Mouse (Mus musculus) leukemia stem cell, adult 10-12 weeks (primary cell): ENCODE measurements around the gene Btnl4. TPM values are rescaled to one million over a fixed set of nuclear protein-coding genes. Genes with fewer than 3 reads are reported as not detected.

Experiments used
- polyA plus RNA-seq: library from polyadenylated mRNA; stranded (reverse); fragments of >175 nt; gene quantifications from 2 replicates; pipeline ENCODE4 v1.2.3, GENCODE M21; 2012; ENCODE audit warnings: low replicate concordance

Gene Btnl4
- not detected in 2 replicates for polyA plus RNA-seq

GRCm38 (mm10) chr17:34477238-34478013, at the start of gene Btnl4:
Gene Btnl4 (minus strand): TSS chr17:34477318.

GRCm38 (mm10) chr17:34517252-34517651, 40.1 kb upstream of the Btnl4 start, which contains the start of gene Btnl6:
Gene Btnl6 (minus strand): TSS chr17:34517352.

Other genes starting within 250 kb of the Btnl4 start
- gene H2-Ob, start 238.4 kb downstream of the Btnl4 start, polyA plus RNA-seq = 5.9 and 8.8 TPM in 2 replicates
- gene H2-Ab1, start 219.6 kb downstream of the Btnl4 start, polyA plus RNA-seq = 211 and 1,423 TPM in 2 replicates
- gene H2-Aa, start 189.5 kb downstream of the Btnl4 start, polyA plus RNA-seq = 8.9 and 82.4 TPM in 2 replicates
- 27.3 and 40.7 TPM in 2 replicates for gene H2-Eb1, start 171.5 kb downstream of the Btnl4 start, polyA plus RNA-seq
- gene H2-Eb2, start 151.7 kb downstream of the Btnl4 start, polyA plus RNA-seq = 0.07 and 0.10 TPM in 2 replicates
- 0.58 and 0.80 TPM in 2 replicates for gene Btnl2, start 122.5 kb downstream of the Btnl4 start, polyA plus RNA-seq
- gene Btnl1, start 100.2 kb downstream of the Btnl4 start, polyA plus RNA-seq = not detected in 2 replicates
- not detected in 2 replicates for gene BC051142, start 78.5 kb downstream of the Btnl4 start, polyA plus RNA-seq
- gene Btnl6, start 40.0 kb upstream of the Btnl4 start, polyA plus RNA-seq = not detected in 2 replicates
- 4.7 and 12.4 TPM in 2 replicates for gene Notch4, start 87.0 kb upstream of the Btnl4 start, polyA plus RNA-seq
- gene Gpsm3, start 112.5 kb upstream of the Btnl4 start, polyA plus RNA-seq = 136 and 357 TPM in 2 replicates
- 77.3 and 112 TPM in 2 replicates for gene Pbx2, start 113.9 kb upstream of the Btnl4 start, polyA plus RNA-seq
- gene Ager, start 120.5 kb upstream of the Btnl4 start, polyA plus RNA-seq = 4.2 and 9.4 TPM in 2 replicates
- gene Rnf5, start 126.4 kb upstream of the Btnl4 start, polyA plus RNA-seq = 35.4 and 54.6 TPM in 2 replicates
- gene Agpat1, start 126.9 kb upstream of the Btnl4 start, polyA plus RNA-seq = 223 and 308 TPM in 2 replicates
- gene Egfl8, start 138.7 kb upstream of the Btnl4 start, polyA plus RNA-seq = 0.78 and 1.1 TPM in 2 replicates
- gene Ppt2, start 151.2 kb upstream of the Btnl4 start, polyA plus RNA-seq = 67.6 and 71.3 TPM in 2 replicates
- gene Prrt1, start 152.2 kb upstream of the Btnl4 start, polyA plus RNA-seq = 3.2 and 5.7 TPM in 2 replicates
- 3.9 and 5.3 TPM in 2 replicates for gene Fkbpl, start 167.4 kb upstream of the Btnl4 start, polyA plus RNA-seq
- 269 and 430 TPM in 2 replicates for gene Atf6b, start 169.8 kb upstream of the Btnl4 start, polyA plus RNA-seq
- 0.32 and 1.9 TPM in 2 replicates for gene Tnxb, start 193.2 kb upstream of the Btnl4 start, polyA plus RNA-seq